Mouse (Mus musculus) forebrain, embryonic 12.5 days (tissue): ENCODE measurements around the gene Tmem101. TPM values are rescaled to one million over a fixed set of nuclear protein-coding genes. Genes with fewer than 3 reads are reported as not detected.

ENCODE experiments used
- ATAC-seq: fragments of 200-750 bp; cut with Nextera tagmentation; 2 replicates; pipeline ENCODE4 v1.8.0; 2017; ENCODE audit warnings: moderate TSS enrichment; ENCODE audit not compliant: low FRiP score
- H3K27ac ChIP-seq: fragments of 300-500 bp; sonication (generic); 2 replicates; pipeline ENCODE4 v1.5.1; 2016; ENCODE audit warnings: mild to moderate bottlenecking
- H3K27me3 ChIP-seq: fragments of 300-500 bp; sonication (generic); 2 replicates; pipeline ENCODE4 v1.6.1; 2016; ENCODE audit warnings: mild to moderate bottlenecking
- H3K36me3 ChIP-seq: fragments of 300-500 bp; sonication (generic); replicated peaks from 2 replicates; pipeline ENCODE4 v1.6.1; 2016; ENCODE audit warnings: mild to moderate bottlenecking
- H3K4me1 ChIP-seq: fragments of 300-500 bp; sonication (generic); 2 replicates; pipeline ENCODE4 v1.6.1; 2016
- H3K4me2 ChIP-seq: fragments of 300-500 bp; sonication (generic); 2 replicates; pipeline ENCODE4 v1.6.1; 2016; ENCODE audit warnings: mild to moderate bottlenecking, moderate library complexity
- H3K4me3 ChIP-seq: fragments of 300-500 bp; sonication (generic); replicated peaks from 2 replicates; pipeline ENCODE4 v1.5.1; 2016; ENCODE audit warnings: mild to moderate bottlenecking
- H3K9ac ChIP-seq: fragments of 300-500 bp; sonication (generic); 2 replicates; pipeline ENCODE4 v1.6.1; 2016; ENCODE audit warnings: mild to moderate bottlenecking
- H3K9me3 ChIP-seq: fragments of 300-500 bp; sonication (generic); 2 replicates; pipeline ENCODE4 v1.6.1; 2016
- WGBS: fragments of 180-500 bp; shearing (Covaris S2); methylation state at CpG from one replicate; pipeline ENCODE4 v1.1.7; 2016; 5-methylcytosine and 5-hydroxymethylcytosine counted together
- polyA plus RNA-seq: library from polyadenylated mRNA; unstranded; fragments of >200 nt; fragmentation: Nextera tagmentation; extraction: Ambion mirVana; gene quantifications from 2 replicates; pipeline ENCODE4 v1.2.1, GENCODE M21; 2016

Gene Tmem101
- polyA plus RNA-seq, 1 experiment from 2014 or later: 35.7 TPM

DNA sequence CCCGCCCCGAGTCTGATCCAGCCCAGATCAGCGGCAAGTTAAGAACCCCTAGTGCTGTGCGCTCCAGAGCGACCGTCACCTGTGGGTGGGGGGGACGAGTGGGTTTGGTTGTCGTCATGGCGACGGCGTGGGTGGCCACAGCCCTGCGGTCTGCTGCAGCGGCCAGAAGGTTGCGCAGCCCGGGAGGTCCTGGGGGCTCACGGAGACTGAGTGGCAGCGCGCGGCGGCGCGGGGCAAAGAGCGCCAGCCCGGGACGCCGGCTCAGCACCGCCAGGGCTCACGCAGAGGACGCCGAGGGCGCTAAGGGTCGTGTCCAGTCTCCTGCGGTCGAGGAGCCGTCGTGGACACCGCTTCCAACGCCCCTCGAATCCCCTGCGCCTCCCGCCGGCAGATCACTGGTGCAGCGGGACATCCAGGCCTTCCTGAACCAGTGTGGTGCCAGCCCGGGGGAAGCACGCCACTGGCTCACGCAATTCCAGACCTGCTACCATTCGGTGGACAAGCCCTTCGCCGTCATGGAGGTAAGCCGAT lies 10.7 kb downstream of the Tmem101 start, which contains the start of gene Nags:
Nags (plus strand) TSS at position 43 of the 531 bp plus-strand sequence.
- Histone ChIP-seq H3K4me1 (peaks cover 18% of the 10 kb centered on the region), H3K27me3 (peaks cover 81% of the 10 kb centered on the region), H3K36me3 (no peaks in the 10 kb centered on the region), H3K27ac (no peak within 1 kb of the TSS), H3K4me3 (peak within 1 kb of the TSS; percentile 29), H3K9me3 (no peaks in the 10 kb centered on the region), H3K4me2 (peak within 1 kb of the TSS; percentile 44), H3K9ac (no peak within 1 kb of the TSS)
- no peak for ATAC-seq
- WGBS: 2% methylated on average over 50 of the region's 50 CpGs

DNA sequence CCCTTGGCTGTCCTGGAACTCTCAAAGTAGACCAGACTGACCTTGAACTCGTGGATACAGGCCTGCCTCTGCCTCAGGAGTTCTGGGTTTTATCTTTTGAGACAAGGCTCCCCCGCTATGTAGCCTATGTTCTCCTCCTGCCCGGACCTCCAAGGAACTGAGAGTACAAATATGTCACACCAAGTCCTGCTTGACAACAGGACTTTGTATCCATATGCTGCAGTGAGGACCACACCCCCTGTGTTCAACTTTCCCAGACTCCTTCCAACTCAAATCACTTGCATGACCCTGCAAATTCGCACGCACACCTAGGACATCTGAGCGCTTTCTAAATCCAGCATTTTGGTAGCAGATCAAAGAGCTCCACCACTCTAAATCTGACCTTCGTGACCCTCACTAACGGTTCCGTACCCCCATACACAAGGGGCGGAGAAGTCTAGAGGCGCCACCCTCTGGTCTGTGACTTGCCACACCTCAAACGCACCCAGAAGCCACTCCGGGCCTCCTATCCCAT lies 11.2 kb downstream of the Tmem101 start:
- no peak overlapping the region for H3K27ac ChIP-seq
- peak overlapping the region; percentile 29 for H3K4me3 ChIP-seq
- H3K36me3 ChIP-seq: no peaks in the 10 kb centered on the region
- peaks cover 18% of the 10 kb centered on the region for H3K4me1 ChIP-seq
- H3K4me2 ChIP-seq: peak overlapping the region; percentile 44
- no peak for ATAC-seq
- H3K9ac ChIP-seq: no peak overlapping the region
- 26% methylated on average over 13 of the region's 13 CpGs for WGBS
- no peaks in the 10 kb centered on the region for H3K9me3 ChIP-seq
- H3K27me3 ChIP-seq: peaks cover 80% of the 10 kb centered on the region

DNA sequence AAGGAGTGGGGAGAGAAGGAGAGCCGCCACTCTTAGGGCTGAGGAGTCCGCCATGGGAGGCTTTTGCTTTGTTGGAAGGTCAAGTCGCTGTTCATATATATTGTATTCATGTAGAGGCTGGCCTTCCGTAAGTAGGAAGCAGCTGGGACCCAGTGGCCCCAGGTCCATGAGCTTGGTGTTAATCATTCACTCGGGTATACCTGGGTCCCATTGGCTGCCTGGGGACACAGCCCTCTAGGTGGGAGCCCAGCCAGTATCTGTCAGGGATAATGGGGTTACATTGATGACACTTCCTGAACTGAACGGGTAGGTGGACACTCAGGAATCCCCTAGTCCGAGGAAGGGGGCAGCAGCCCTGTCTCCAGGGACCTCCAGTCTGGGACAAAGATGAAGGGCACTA lies 13.8 kb downstream of the Tmem101 start:
- no peak overlapping the region for H3K4me2 ChIP-seq
- H3K4me3 ChIP-seq: no peak overlapping the region
- H3K9me3 ChIP-seq: no peaks in the 10 kb centered on the region
- H3K36me3 ChIP-seq: no peaks in the 10 kb centered on the region
- WGBS: 70% methylated on average over 7 of the region's 7 CpGs
- ATAC-seq: no peak
- H3K27me3 ChIP-seq: peaks cover 62% of the 10 kb centered on the region
- no peak overlapping the region for H3K27ac ChIP-seq
- no peak overlapping the region for H3K9ac ChIP-seq
- H3K4me1 ChIP-seq: peaks cover 21% of the 10 kb centered on the region

DNA sequence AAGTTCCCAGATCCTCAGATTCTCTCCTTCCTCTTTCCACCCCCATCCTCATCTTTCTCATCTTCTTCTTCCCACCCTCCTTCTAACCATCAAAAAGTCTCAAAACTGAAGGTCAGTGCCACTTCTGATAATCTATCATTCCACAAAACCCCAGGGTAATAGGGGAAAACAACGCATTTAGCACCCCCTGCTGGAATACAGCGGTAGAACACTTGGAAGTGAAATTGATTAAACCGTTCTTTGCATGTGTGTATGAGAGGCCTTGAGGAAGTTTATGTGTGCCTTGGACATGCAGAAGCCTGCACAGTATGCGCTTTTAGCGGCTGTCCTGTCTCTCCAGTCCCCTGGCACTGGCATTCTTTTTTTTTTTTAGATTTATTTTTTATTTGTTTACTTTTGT lies 15.7 kb downstream of the Tmem101 start:
- Histone ChIP-seq H3K4me2 (no peak overlapping the region), H3K9me3 (no peaks in the 10 kb centered on the region), H3K27ac (no peak overlapping the region), H3K4me1 (peaks cover 7% of the 10 kb centered on the region), H3K4me3 (no peak overlapping the region), H3K9ac (no peak overlapping the region), H3K36me3 (no peaks in the 10 kb centered on the region), H3K27me3 (peaks cover 50% of the 10 kb centered on the region)
- no peak for ATAC-seq
- WGBS: 6% methylated on average over 5 of the region's 5 CpGs

DNA sequence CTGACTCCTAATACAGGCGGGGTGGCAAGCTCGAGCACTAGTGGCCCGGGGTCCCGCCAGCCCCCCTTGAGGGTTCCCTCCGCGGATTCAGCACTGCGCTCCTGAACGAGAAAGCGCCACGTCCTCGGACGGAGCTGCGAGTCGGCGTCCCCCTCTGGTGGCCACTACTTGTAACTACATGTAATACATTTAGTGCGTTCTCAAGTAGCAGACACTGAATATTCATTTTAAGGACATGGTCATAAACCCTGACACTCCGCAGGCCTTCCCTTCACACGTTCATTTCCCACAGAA lies 17.8 kb downstream of the Tmem101 start:
- H3K4me3 ChIP-seq: peak overlapping the region; percentile 17
- H3K36me3 ChIP-seq: no peaks in the 10 kb centered on the region
- WGBS: under 1% methylated on average over 18 of the region's 18 CpGs
- H3K4me1 ChIP-seq: peaks cover 13% of the 10 kb centered on the region
- peaks cover 29% of the 10 kb centered on the region for H3K27me3 ChIP-seq
- peak; percentile 60; the same call in 1 of the 2 replicates for ATAC-seq
- H3K27ac ChIP-seq: no peak overlapping the region
- H3K9ac ChIP-seq: 0 out of 2 replicates have a peak overlapping the region, but pooled peaks have one; percentile 29
- H3K9me3 ChIP-seq: no peaks in the 10 kb centered on the region
- peak overlapping the region; percentile 53 for H3K4me2 ChIP-seq

DNA sequence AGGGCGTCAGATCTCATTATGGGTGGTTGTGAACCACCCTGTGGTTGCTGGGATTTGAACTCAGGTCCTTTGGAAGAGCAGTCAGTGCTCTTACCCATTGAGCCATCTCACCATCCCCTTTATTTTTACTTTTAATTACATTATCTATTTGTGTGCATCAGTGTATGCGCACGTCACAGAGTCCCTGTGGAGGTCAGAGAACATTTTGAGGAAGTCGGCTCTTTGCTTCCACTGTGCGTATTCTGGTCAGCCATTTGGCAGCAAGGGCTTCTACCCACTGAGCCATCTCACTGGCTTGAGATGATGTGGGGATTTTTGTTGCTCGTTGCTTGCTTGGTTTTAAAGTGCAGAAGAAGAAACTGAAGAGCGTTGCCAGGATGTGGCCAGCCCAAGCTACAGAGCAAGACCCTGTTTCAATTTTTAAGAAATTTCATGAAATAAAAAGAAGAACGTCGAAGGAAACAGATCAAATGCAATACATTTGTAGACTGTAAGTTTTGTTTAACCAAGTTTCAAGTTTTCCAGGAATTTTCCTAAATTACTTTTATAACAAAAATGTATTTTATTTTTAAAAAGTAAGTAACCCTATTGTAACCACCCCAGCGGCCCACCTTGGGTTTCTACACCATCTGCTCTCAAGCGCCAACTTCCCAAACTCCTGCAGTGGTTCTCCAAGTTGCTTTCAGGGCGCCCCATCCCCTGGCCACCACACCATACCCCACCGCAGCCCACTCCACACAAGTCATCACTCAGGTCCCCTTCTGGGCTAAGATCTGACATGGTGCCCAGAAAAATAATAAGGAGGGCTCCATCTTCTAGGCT lies 18.4 kb downstream of the Tmem101 start:
- WGBS: 45% methylated on average over 13 of the region's 13 CpGs
- peak; percentile 46 for ATAC-seq
- 0 out of 2 replicates have a peak overlapping the region, but pooled peaks have one; percentile 29 for H3K9ac ChIP-seq
- H3K4me2 ChIP-seq: peak overlapping the region; percentile 53
- H3K4me3 ChIP-seq: peak overlapping the region; percentile 17
- no peaks in the 10 kb centered on the region for H3K36me3 ChIP-seq
- H3K4me1 ChIP-seq: peaks cover 13% of the 10 kb centered on the region
- no peaks in the 10 kb centered on the region for H3K9me3 ChIP-seq
- H3K27me3 ChIP-seq: peaks cover 23% of the 10 kb centered on the region
- no peak overlapping the region for H3K27ac ChIP-seq

DNA sequence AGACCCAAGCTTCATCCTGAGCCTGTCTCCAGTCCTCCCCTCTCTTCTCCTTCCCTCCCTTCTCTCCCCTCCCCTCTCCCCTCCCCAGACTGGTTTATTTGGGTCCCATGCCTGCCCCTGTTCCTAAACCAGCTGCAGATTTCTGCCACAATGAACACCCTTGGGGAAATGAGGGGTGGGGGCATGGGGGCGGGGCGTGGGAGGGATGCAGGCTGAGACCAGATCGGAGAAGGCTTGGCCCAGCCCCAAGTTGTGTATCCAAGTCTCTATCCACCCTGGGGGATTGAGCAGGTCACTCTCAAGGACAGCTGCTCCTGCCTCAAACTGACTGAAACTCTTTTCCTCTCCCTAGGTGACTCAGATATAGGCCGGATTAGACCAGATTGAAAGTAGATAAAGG lies 21.7 kb downstream of the Tmem101 start:
- H3K27me3 ChIP-seq: peaks cover 11% of the 10 kb centered on the region
- H3K4me1 ChIP-seq: peaks cover 13% of the 10 kb centered on the region
- no peaks in the 10 kb centered on the region for H3K36me3 ChIP-seq
- H3K4me3 ChIP-seq: no peak overlapping the region
- H3K27ac ChIP-seq: no peak overlapping the region
- H3K4me2 ChIP-seq: no peak overlapping the region
- H3K9me3 ChIP-seq: no peaks in the 10 kb centered on the region
- no peak for ATAC-seq
- 35% methylated on average over 4 of the region's 4 CpGs for WGBS
- no peak overlapping the region for H3K9ac ChIP-seq

DNA sequence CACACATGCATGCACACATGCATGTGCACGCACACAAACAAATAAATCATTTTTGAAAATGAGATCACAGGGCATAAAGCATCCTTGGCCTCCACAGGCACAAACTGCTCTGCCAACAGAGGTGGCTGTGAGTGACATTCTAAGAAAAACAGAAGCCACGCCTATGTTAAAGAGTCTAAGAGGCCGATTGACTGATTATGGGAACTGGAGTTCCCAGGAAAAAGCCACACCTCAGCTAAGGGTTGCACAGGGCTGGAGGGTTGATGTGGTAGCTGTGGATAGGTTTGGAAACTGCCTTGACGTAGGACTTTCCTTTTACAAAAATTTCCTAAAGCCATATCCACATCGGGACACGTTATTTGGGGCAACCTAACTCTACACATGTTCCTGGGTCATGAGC lies 38.8 kb downstream of the Tmem101 start:
- ATAC-seq: no peak
- H3K4me1 ChIP-seq: no peaks in the 10 kb centered on the region
- H3K27me3 ChIP-seq: no peaks in the 10 kb centered on the region
- 85% methylated on average over 6 of the region's 6 CpGs for WGBS
- no peak overlapping the region for H3K4me2 ChIP-seq
- no peak overlapping the region for H3K9ac ChIP-seq
- no peak overlapping the region for H3K4me3 ChIP-seq
- H3K9me3 ChIP-seq: peaks cover 5% of the 10 kb centered on the region; the same call in 1 of the 2 replicates
- H3K27ac ChIP-seq: no peak overlapping the region
- H3K36me3 ChIP-seq: no peaks in the 10 kb centered on the region

DNA sequence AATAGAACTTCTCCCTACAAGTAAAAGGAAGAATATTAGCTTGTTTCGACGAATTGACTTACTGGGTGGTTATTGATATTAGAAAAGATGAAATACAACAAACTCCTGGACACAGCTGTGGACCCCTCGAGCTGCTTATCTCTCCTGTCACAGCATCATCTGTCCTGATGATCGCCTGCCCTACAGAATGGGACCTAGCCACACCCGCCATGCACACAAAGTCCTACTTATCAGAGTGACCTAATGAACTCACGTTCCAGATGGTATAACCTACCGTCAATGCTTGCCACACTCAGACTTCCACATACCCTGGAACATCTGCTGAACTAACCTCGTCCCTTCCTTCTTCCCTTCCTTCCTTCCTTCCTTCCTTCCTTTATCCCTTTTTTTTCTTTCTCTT lies 40.0 kb downstream of the Tmem101 start:
- Histone ChIP-seq H3K4me1 (no peaks in the 10 kb centered on the region), H3K27ac (no peak overlapping the region), H3K27me3 (no peaks in the 10 kb centered on the region), H3K9ac (no peak overlapping the region), H3K9me3 (peaks cover 5% of the 10 kb centered on the region; the same call in 1 of the 2 replicates), H3K4me3 (no peak overlapping the region), H3K36me3 (no peaks in the 10 kb centered on the region), H3K4me2 (no peak overlapping the region)
- 82% methylated on average over 8 of the region's 8 CpGs for WGBS
- no peak for ATAC-seq

DNA sequence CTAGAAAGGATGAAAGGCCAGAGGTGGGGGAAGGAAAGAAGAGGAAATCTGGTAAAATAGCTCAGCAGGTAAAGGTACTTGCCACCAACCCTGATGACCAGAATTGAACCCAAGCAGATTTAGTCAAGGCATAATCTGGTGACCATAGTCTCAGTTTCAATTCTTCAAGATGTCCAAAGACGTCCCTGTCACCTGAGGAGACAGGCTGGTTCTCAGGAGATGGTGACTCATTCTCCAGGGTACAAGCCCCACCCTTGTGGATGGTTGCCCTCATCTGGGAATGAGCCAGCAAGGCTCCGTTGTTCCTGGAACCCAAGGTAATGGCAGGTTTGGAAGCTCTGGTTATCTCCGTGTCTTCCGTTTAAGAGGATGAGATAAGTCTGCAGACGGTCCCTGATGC lies 44.6 kb downstream of the Tmem101 start:
- no peaks in the 10 kb centered on the region for H3K9me3 ChIP-seq
- no peak for ATAC-seq

DNA sequence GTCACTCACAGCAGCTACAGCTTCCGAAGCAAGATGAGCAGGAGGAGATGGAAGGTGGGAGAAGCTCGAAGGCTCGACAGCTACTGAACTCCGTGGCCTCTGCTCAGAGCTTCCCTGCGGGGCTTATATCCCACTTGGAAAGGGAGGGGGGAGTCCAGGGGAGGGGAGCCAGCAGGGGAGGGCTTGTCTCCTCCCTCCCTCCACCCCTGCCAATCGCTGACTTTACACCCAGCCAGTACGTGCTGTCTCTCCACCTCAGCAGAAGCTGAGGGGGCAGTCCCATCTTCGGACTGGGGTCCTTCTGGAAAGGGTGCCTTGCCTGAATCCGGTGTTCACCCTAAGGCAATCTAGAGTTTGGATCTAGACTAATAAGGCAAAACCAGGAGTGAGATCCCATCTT lies 48.5 kb downstream of the Tmem101 start, which contains the start of gene Pyy:
Pyy (minus strand) TSS at position 101 of the 400 bp plus-strand sequence.
- no peak within 1 kb of the TSS for H3K9ac ChIP-seq
- H3K27me3 ChIP-seq: peaks cover 69% of the 10 kb centered on the region
- H3K27ac ChIP-seq: no peak within 1 kb of the TSS
- H3K9me3 ChIP-seq: no peaks in the 10 kb centered on the region
- no peak for ATAC-seq
- 0 out of 2 replicates have a peak within 1 kb of the TSS, but pooled peaks have one; percentile 1 for H3K4me3 ChIP-seq
- WGBS: 15% methylated on average over 9 of the region's 9 CpGs
- no peaks in the 10 kb centered on the region for H3K4me1 ChIP-seq
- H3K4me2 ChIP-seq: no peak within 1 kb of the TSS; the same call in 1 of the 2 replicates
- no peaks in the 10 kb centered on the region for H3K36me3 ChIP-seq

More for the DNA sequence above, 44.6 kb downstream of the Tmem101 start:
- H3K27ac ChIP-seq: no peak overlapping the region
- H3K36me3 ChIP-seq: no peaks in the 10 kb centered on the region
- H3K27me3 ChIP-seq: peaks cover 32% of the 10 kb centered on the region
- no peak overlapping the region for H3K4me3 ChIP-seq
- H3K4me1 ChIP-seq: no peaks in the 10 kb centered on the region
- no peak overlapping the region for H3K4me2 ChIP-seq
- 87% methylated on average over 5 of the region's 5 CpGs for WGBS
- no peak overlapping the region for H3K9ac ChIP-seq

DNA sequence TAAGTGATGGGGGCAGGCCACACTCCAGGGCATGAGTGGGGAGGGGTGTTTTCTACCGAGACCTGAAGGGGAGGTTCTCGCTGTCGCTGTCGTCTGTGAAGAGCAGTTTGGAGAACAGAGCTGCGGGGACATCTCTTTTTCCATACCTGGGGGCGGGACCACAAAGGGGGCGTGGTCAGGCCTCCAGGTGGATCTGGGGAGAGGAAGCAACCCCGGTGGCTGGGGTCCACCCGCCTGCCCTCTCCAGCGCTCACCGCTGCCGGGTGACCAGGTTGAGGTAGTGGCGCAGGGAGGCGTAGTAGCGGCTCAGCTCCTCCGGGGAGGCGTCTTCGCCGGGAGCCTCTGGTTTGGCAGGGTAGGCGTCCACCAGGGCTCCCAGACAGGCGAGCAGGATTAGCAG lies 49.3 kb downstream of the Tmem101 start:
- Histone ChIP-seq H3K4me3 (0 out of 2 replicates have a peak overlapping the region, but pooled peaks have one; percentile 1), H3K4me1 (0 out of 2 replicates have a peak, but pooled peaks cover 4% of the 10 kb centered on the region), H3K27me3 (peaks cover 76% of the 10 kb centered on the region), H3K4me2 (no peak overlapping the region; the same call in 1 of the 2 replicates), H3K9me3 (no peaks in the 10 kb centered on the region), H3K27ac (no peak overlapping the region), H3K9ac (no peak overlapping the region), H3K36me3 (no peaks in the 10 kb centered on the region)
- ATAC-seq: no peak
- whole genome bisulfite sequencing: 3% methylated on average over 21 of the region's 21 CpGs
